Mouse (Mus musculus): ENCODE data around the gene Irgc1. TPM values are rescaled to one million over a fixed set of nuclear protein-coding genes. Genes with fewer than 3 reads are reported as not detected.
A peak's percentile ranks its signal among the peaks of the same experiment; 100 is the strongest.
"Not testable (repeated sequence)": the region's sequence is repeated elsewhere in the genome, so short reads cannot be mapped to it uniquely, and the experiment has no call there.

Gene Irgc1
- total and polyA plus RNA-seq, 2 experiments from 2014 or later: not detected

- WGBS: 34% methylated on average over 9 of the region's 9 CpGs
- TF ChIP-seq CTCF (IDR thresholded peaks at IDR 0.05): no peak
- peak; percentile 45 for ATAC-seq (ENCODE audit: low FRiP score)
- Histone ChIP-seq H3K27ac (ENCODE audit: low read depth, low read length) (peak overlapping the region; percentile 71), H3K9ac (replicated peaks; ENCODE audit: low read length, poor library complexity, severe bottlenecking) (peak overlapping the region; percentile 62), H3K4me2 (ENCODE audit: low read depth, low read length, poor library complexity, severe bottlenecking) (peak overlapping the region; percentile 75), H3K4me3 (ENCODE audit: low read depth, low read length) (peak overlapping the region; percentile 25), H3K36me3 (ENCODE audit: insufficient read depth, low read length) (no peaks in the 10 kb centered on the region; the same call in 1 of the 2 replicates), H3K27me3 (ENCODE audit: insufficient read depth, low read length) (no peaks in the 10 kb centered on the region), H3K9me3 (ENCODE audit: low read length) (no peaks in the 10 kb centered on the region), H3K4me1 (ENCODE audit: insufficient read depth, low read length) (peaks cover 30% of the 10 kb centered on the region)
- peak; percentile 46 for DNase-seq (ENCODE audit: low spot score)
Observed at GRCm38 (mm10) chr7:24486654-24487130, 34.6 kb upstream of the Irgc1 start.

- Histone ChIP-seq H3K27ac (ENCODE audit: low read depth, low read length) (peak overlapping the region; percentile 71), H3K27me3 (ENCODE audit: insufficient read depth, low read length) (no peaks in the 10 kb centered on the region), H3K36me3 (ENCODE audit: insufficient read depth, low read length) (no peaks in the 10 kb centered on the region), H3K9me3 (ENCODE audit: low read length) (no peaks in the 10 kb centered on the region), H3K9ac (replicated peaks; ENCODE audit: low read length, poor library complexity, severe bottlenecking) (no peak overlapping the region), H3K4me3 (ENCODE audit: low read depth, low read length) (0 out of 2 replicates have a peak overlapping the region, but pooled peaks have one; percentile 0), H3K4me1 (ENCODE audit: insufficient read depth, low read length) (peaks cover 30% of the 10 kb centered on the region), H3K4me2 (ENCODE audit: low read depth, low read length, poor library complexity, severe bottlenecking) (peak overlapping the region; percentile 75)
- no peak for DNase-seq (ENCODE audit: low spot score)
- WGBS: 67% methylated on average over 9 of the region's 9 CpGs
- no peak for ATAC-seq (ENCODE audit: low FRiP score)
- TF ChIP-seq CTCF (IDR thresholded peaks at IDR 0.05): no peak
Observed at GRCm38 (mm10) chr7:24485481-24485880, 33.4 kb upstream of the Irgc1 start.

- not testable (repeated sequence) for H3K27me3 ChIP-seq (ENCODE audit: insufficient read depth, low read length); H3K9ac ChIP-seq (replicated peaks; ENCODE audit: low read length, poor library complexity, severe bottlenecking); H3K36me3 ChIP-seq (ENCODE audit: insufficient read depth, low read length); DNase-seq (ENCODE audit: low spot score); ATAC-seq (ENCODE audit: low FRiP score); H3K9me3 ChIP-seq (ENCODE audit: low read length)
- Histone ChIP-seq H3K4me2 (ENCODE audit: low read depth, low read length, poor library complexity, severe bottlenecking) (peak overlapping the region; percentile 75), H3K27ac (ENCODE audit: low read depth, low read length) (peak overlapping the region; percentile 86; the same call in 1 of the 2 replicates), H3K4me3 (ENCODE audit: low read depth, low read length) (peak overlapping the region; percentile 70), H3K4me1 (ENCODE audit: insufficient read depth, low read length) (peaks cover 30% of the 10 kb centered on the region)
- WGBS: 53% methylated on average over 6 of the region's 6 CpGs
Observed at GRCm38 (mm10) chr7:24483291-24483690, 31.2 kb upstream of the Irgc1 start.

GRCm38 (mm10) chr7:24482208-24483020 lies 30.3 kb upstream of the Irgc1 start:
- no peak for TF ChIP-seq CTCF (IDR thresholded peaks at IDR 0.05)
- Histone ChIP-seq H3K4me3 (ENCODE audit: low read depth, low read length) (peak overlapping the region; percentile 70), H3K9me3 (ENCODE audit: low read length) (no peaks in the 10 kb centered on the region), H3K9ac (replicated peaks; ENCODE audit: low read length, poor library complexity, severe bottlenecking) (peak overlapping the region; percentile 96), H3K27ac (ENCODE audit: low read depth, low read length) (peak overlapping the region; percentile 86), H3K4me2 (ENCODE audit: low read depth, low read length, poor library complexity, severe bottlenecking) (peak overlapping the region; percentile 75), H3K36me3 (ENCODE audit: insufficient read depth, low read length) (no peaks in the 10 kb centered on the region), H3K4me1 (ENCODE audit: insufficient read depth, low read length) (peaks cover 30% of the 10 kb centered on the region), H3K27me3 (ENCODE audit: insufficient read depth, low read length) (no peaks in the 10 kb centered on the region)
- no peak for DNase-seq (ENCODE audit: low spot score)
- peak; percentile 12; the same call in 1 of the 2 replicates for ATAC-seq (ENCODE audit: low FRiP score)
- 1% methylated on average over 14 of the region's 38 CpGs for WGBS

GRCm38 (mm10) chr7:24481474-24482207 lies 29.5 kb upstream of the Irgc1 start, which contains the start of gene Cadm4:
Gene Cadm4 (plus strand): TSS chr7:24482023.
- peak within 1 kb of the TSS; percentile 75 for H3K4me2 ChIP-seq (ENCODE audit: low read depth, low read length, poor library complexity, severe bottlenecking)
- peaks cover 24% of the 10 kb centered on the region for H3K4me1 ChIP-seq (ENCODE audit: insufficient read depth, low read length)
- H3K9me3 ChIP-seq (ENCODE audit: low read length): no peaks in the 10 kb centered on the region
- DNase-seq (ENCODE audit: low spot score): peak; percentile 90
- H3K27me3 ChIP-seq (ENCODE audit: insufficient read depth, low read length): no peaks in the 10 kb centered on the region
- H3K36me3 ChIP-seq (ENCODE audit: insufficient read depth, low read length): no peaks in the 10 kb centered on the region
- TF ChIP-seq CTCF (IDR thresholded peaks at IDR 0.05): peak; percentile 53
- peak within 1 kb of the TSS; percentile 70 for H3K4me3 ChIP-seq (ENCODE audit: low read depth, low read length)
- ATAC-seq (ENCODE audit: low FRiP score): peak; percentile 81
- WGBS: 2% methylated on average over 61 of the region's 83 CpGs
- H3K27ac ChIP-seq (ENCODE audit: low read depth, low read length): peak within 1 kb of the TSS; percentile 86
- H3K9ac ChIP-seq (replicated peaks; ENCODE audit: low read length, poor library complexity, severe bottlenecking): peak within 1 kb of the TSS; percentile 96

All from midbrain, postnatal 0 days (tissue).